Mouse (Mus musculus) hindbrain, postnatal 0 days (tissue): ENCODE measurements at regions not wholly inside any gene's neighbourhood (a gene's known extent, or its start where the extent isn't known, plus 50 kb on each side); places are given as distances from the start of the nearest gene placed in this dataset.
A peak's percentile ranks its signal among the peaks of the same experiment; 100 is the strongest.

Experiments
- ATAC-seq: fragments of 200-750 bp; cut with Nextera tagmentation; 2 replicates; pipeline ENCODE4 v1.8.0; 2017; ENCODE audit warnings: mild to moderate bottlenecking, moderate TSS enrichment, moderate library complexity
- DNase-seq: peaks from one replicate; pipeline ENCODE4 v3.0.0-alpha.2; 2015; ENCODE audit warnings: low spot score
- H3K27ac ChIP-seq: fragments of 300-500 bp; sonication (generic); 2 replicates; pipeline ENCODE4 v1.5.1; 2014; ENCODE audit warnings: mild to moderate bottlenecking
- H3K27me3 ChIP-seq: fragments of 300-500 bp; sonication (generic); 2 replicates; pipeline ENCODE4 v1.6.1; 2014; ENCODE audit warnings: low read length, mixed read lengths; ENCODE audit not compliant: insufficient read depth
- H3K36me3 ChIP-seq: fragments of 300-500 bp; sonication (generic); 2 replicates; pipeline ENCODE4 v1.6.1; 2014; ENCODE audit warnings: low read length, mixed read lengths; ENCODE audit not compliant: insufficient read depth
- H3K4me1 ChIP-seq: fragments of 300-500 bp; sonication (generic); 2 replicates; pipeline ENCODE4 v1.6.1; 2014; ENCODE audit warnings: antibody characterized with exemption, low read length, mixed read lengths; ENCODE audit not compliant: insufficient read depth
- H3K4me2 ChIP-seq: fragments of 300-500 bp; sonication (generic); 2 replicates; pipeline ENCODE4 v1.6.1; 2014; ENCODE audit warnings: low read depth, mild to moderate bottlenecking, low read length, moderate library complexity, mixed read lengths
- H3K4me3 ChIP-seq: fragments of 300-500 bp; sonication (generic); 2 replicates; pipeline ENCODE4 v1.5.1; 2014; ENCODE audit warnings: low read length
- H3K9ac ChIP-seq: fragments of 300-500 bp; sonication (generic); replicated peaks from 2 replicates; pipeline ENCODE4 v1.6.1; 2014; ENCODE audit warnings: mild to moderate bottlenecking, low read length, moderate library complexity, mixed read lengths
- H3K9me3 ChIP-seq: fragments of 300-500 bp; sonication (generic); 2 replicates; pipeline ENCODE4 v1.6.1; 2016; ENCODE audit warnings: low read length, mixed read lengths
- CTCF ChIP-seq: IDR thresholded peaks from 2 replicates; pipeline ENCODE4 v1.5.1; 2016; ENCODE audit warnings: antibody characterized with exemption, control low read depth, low read depth
- whole genome bisulfite sequencing: fragments of 180-500 bp; shearing (Covaris S2); extraction: QIAGEN DNeasy Blood & Tissue Kit; methylation state at CpG from one replicate; pipeline ENCODE4 v1.1.7; 2014; 5-methylcytosine and 5-hydroxymethylcytosine counted together

GRCm38 (mm10) chr16:29851827-29852226 is 212.4 kb upstream of the Hes1 start:
- Histone ChIP-seq H3K9me3 (no peaks in the 10 kb centered on the region), H3K27me3 (no peaks in the 10 kb centered on the region), H3K9ac (no peak overlapping the region), H3K36me3 (no peaks in the 10 kb centered on the region), H3K4me2 (no peak overlapping the region), H3K27ac (no peak overlapping the region), H3K4me3 (no peak overlapping the region), H3K4me1 (no peaks in the 10 kb centered on the region)
- DNase-seq (no peak), ATAC-seq (no peak)
- 45% methylated on average over 9 of the region's 9 CpGs for WGBS
- TF ChIP-seq CTCF = no peak

GRCm38 (mm10) chr16:29854805-29855565 is 209.2 kb upstream of the Hes1 start:
- no peak for TF ChIP-seq CTCF
- Histone ChIP-seq H3K4me2 (no peak overlapping the region), H3K4me1 (no peaks in the 10 kb centered on the region), H3K9ac (no peak overlapping the region), H3K36me3 (no peaks in the 10 kb centered on the region), H3K27me3 (no peaks in the 10 kb centered on the region), H3K9me3 (no peaks in the 10 kb centered on the region), H3K4me3 (no peak overlapping the region), H3K27ac (no peak overlapping the region)
- no peak for ATAC-seq
- WGBS = 80% methylated on average over 9 of the region's 9 CpGs
- no peak for DNase-seq

- 86% methylated on average over 1 of the region's 1 CpGs for WGBS
- H3K9ac ChIP-seq = no peak overlapping the region
- peak; percentile 42 for TF ChIP-seq CTCF
- no peak for ATAC-seq
- H3K4me2 ChIP-seq = no peak overlapping the region
- H3K9me3 ChIP-seq = no peaks in the 10 kb centered on the region
- 0 out of 2 replicates have a peak, but pooled peaks cover 3% of the 10 kb centered on the region for H3K4me1 ChIP-seq
- H3K27me3 ChIP-seq = no peaks in the 10 kb centered on the region
- no peak overlapping the region for H3K4me3 ChIP-seq
- H3K27ac ChIP-seq = no peak overlapping the region
- DNase-seq = no peak
- no peaks in the 10 kb centered on the region for H3K36me3 ChIP-seq
Observed at GRCm38 (mm10) chr16:29856545-29856944, 207.6 kb upstream of the Hes1 start.

GRCm38 (mm10) chr16:29858645-29859044 is 205.5 kb upstream of the Hes1 start:
- no peak for DNase-seq
- H3K4me2 ChIP-seq = no peak overlapping the region
- H3K36me3 ChIP-seq = no peaks in the 10 kb centered on the region
- H3K9ac ChIP-seq = no peak overlapping the region
- no peak for ATAC-seq
- no peak overlapping the region for H3K4me3 ChIP-seq
- no peak for TF ChIP-seq CTCF
- H3K27ac ChIP-seq = no peak overlapping the region
- WGBS = 86% methylated on average over 5 of the region's 5 CpGs
- no peaks in the 10 kb centered on the region for H3K9me3 ChIP-seq
- 0 out of 2 replicates have a peak, but pooled peaks cover 3% of the 10 kb centered on the region for H3K4me1 ChIP-seq
- H3K27me3 ChIP-seq = no peaks in the 10 kb centered on the region

- H3K36me3 ChIP-seq = no peaks in the 10 kb centered on the region
- H3K4me3 ChIP-seq = no peak overlapping the region
- H3K9me3 ChIP-seq = no peaks in the 10 kb centered on the region
- DNase-seq = no peak
- no peak for TF ChIP-seq CTCF
- H3K4me2 ChIP-seq = no peak overlapping the region
- no peak overlapping the region for H3K27ac ChIP-seq
- 22% methylated on average over 6 of the region's 6 CpGs for WGBS
- no peak overlapping the region for H3K9ac ChIP-seq
- 0 out of 2 replicates have a peak, but pooled peaks cover 3% of the 10 kb centered on the region for H3K4me1 ChIP-seq
- no peaks in the 10 kb centered on the region for H3K27me3 ChIP-seq
- no peak for ATAC-seq
Observed at GRCm38 (mm10) chr16:29860306-29860705, 203.9 kb upstream of the Hes1 start.

GRCm38 (mm10) chr16:29861056-29861455 is 203.1 kb upstream of the Hes1 start:
- Histone ChIP-seq H3K4me1 (0 out of 2 replicates have a peak, but pooled peaks cover 3% of the 10 kb centered on the region), H3K27me3 (no peaks in the 10 kb centered on the region), H3K9me3 (no peaks in the 10 kb centered on the region), H3K4me3 (no peak overlapping the region), H3K9ac (no peak overlapping the region), H3K27ac (no peak overlapping the region), H3K4me2 (no peak overlapping the region), H3K36me3 (no peaks in the 10 kb centered on the region)
- peak; percentile 43; the same call in 1 of the 2 replicates for ATAC-seq
- WGBS = 22% methylated on average over 4 of the region's 4 CpGs
- peak; percentile 71 for DNase-seq
- TF ChIP-seq CTCF = no peak

GRCm38 (mm10) chr16:29865075-29865740 is 199.0 kb upstream of the Hes1 start:
- WGBS = 76% methylated on average over 17 of the region's 17 CpGs
- no peak for ATAC-seq
- no peaks in the 10 kb centered on the region for H3K9me3 ChIP-seq

More at GRCm38 (mm10) chr16:29865075-29865740, 199.0 kb upstream of the Hes1 start:
- DNase-seq = no peak
- H3K36me3 ChIP-seq = no peaks in the 10 kb centered on the region
- no peak for TF ChIP-seq CTCF
- H3K9ac ChIP-seq = no peak overlapping the region
- no peak overlapping the region for H3K4me2 ChIP-seq
- H3K27ac ChIP-seq = no peak overlapping the region
- no peak overlapping the region for H3K4me3 ChIP-seq
- no peaks in the 10 kb centered on the region for H3K27me3 ChIP-seq
- H3K4me1 ChIP-seq = 0 out of 2 replicates have a peak, but pooled peaks cover 3% of the 10 kb centered on the region
